Mouse (Mus musculus) ES-E14 (cell line): Measurements from ENCODE around the gene Synj2.

ENCODE experiments used
- CHD2 ChIP-seq: IDR thresholded peaks from 2 replicates; pipeline ENCODE4 v1.6.1; 2014; ENCODE audit warnings: mild to moderate bottlenecking, low read depth, low read length, inconsistent platforms
- HCFC1 ChIP-seq: IDR thresholded peaks from 2 replicates; pipeline ENCODE4 v1.6.1; 2012; ENCODE audit warnings: low read length, inconsistent platforms, borderline replicate concordance; ENCODE audit not compliant: insufficient read depth
- ZC3H11A ChIP-seq: IDR thresholded peaks from 2 replicates; pipeline ENCODE4 v1.6.1; 2012; ENCODE audit warnings: low read depth, mild to moderate bottlenecking, inconsistent platforms, low read length, borderline replicate concordance
- ZNF384 ChIP-seq: IDR thresholded peaks from 2 replicates; pipeline ENCODE4 v1.6.1; 2012; ENCODE audit warnings: low read depth, low read length, inconsistent platforms

- TF ChIP-seq ZNF384 (no peak), ZC3H11A (no peak), HCFC1 (no peak), CHD2 (no peak)
Observed at GRCm38 (mm10) chr17:6005246-6005637, 64.2 kb downstream of the Synj2 start.
